Mouse (Mus musculus) splenic B cell, adult 2 months (primary cell): ENCODE measurements at regions not wholly inside any gene's neighbourhood (a gene's known extent, or its start where the extent isn't known, plus 50 kb on each side); places are given as distances from the start of the nearest gene placed in this dataset.

Experiments used
- DNase-seq: peaks from one replicate; pipeline ENCODE4 v3.0.0-alpha.2; 2011; ENCODE audit warnings: low read depth, low spot score
- H3K27me3 ChIP-seq: 2 replicates; pipeline ENCODE4 v1.6.1; 2012; ENCODE audit warnings: mild to moderate bottlenecking, low read length, moderate library complexity, mixed read lengths; ENCODE audit not compliant: control insufficient read depth, poor library complexity, insufficient read depth, severe bottlenecking
- H3K36me3 ChIP-seq: 2 replicates; pipeline ENCODE4 v1.6.1; 2012; ENCODE audit warnings: mild to moderate bottlenecking, low read length, moderate library complexity, mixed read lengths; ENCODE audit not compliant: control insufficient read depth, poor library complexity, insufficient read depth, severe bottlenecking

GRCm38 (mm10) chr12:32553793-32554192 lies 175.3 kb downstream of the Ccdc71l start:
- no peaks in the 10 kb centered on the region for H3K27me3 ChIP-seq
- DNase-seq = no peak

GRCm38 (mm10) chr12:32567777-32568176 lies 189.3 kb downstream of the Ccdc71l start:
- DNase-seq = no peak
- Histone ChIP-seq H3K27me3 (no peaks in the 10 kb centered on the region), H3K36me3 (no peaks in the 10 kb centered on the region)

More at GRCm38 (mm10) chr12:32553793-32554192, 175.3 kb downstream of the Ccdc71l start:
- no peaks in the 10 kb centered on the region for H3K36me3 ChIP-seq

- no peak for DNase-seq
- no peaks in the 10 kb centered on the region for H3K36me3 ChIP-seq
Measured at GRCm38 (mm10) chr12:32581304-32581703, 202.8 kb downstream of the Ccdc71l start.

GRCm38 (mm10) chr12:32602131-32602815 lies 217.1 kb upstream of the Nampt start:
- Histone ChIP-seq H3K36me3 (no peaks in the 10 kb centered on the region), H3K27me3 (no peaks in the 10 kb centered on the region)
- no peak for DNase-seq

More at GRCm38 (mm10) chr12:32581304-32581703, 202.8 kb downstream of the Ccdc71l start:
- no peaks in the 10 kb centered on the region for H3K27me3 ChIP-seq

- DNase-seq = no peak
- no peaks in the 10 kb centered on the region for H3K27me3 ChIP-seq
- no peaks in the 10 kb centered on the region for H3K36me3 ChIP-seq
Measured at GRCm38 (mm10) chr12:32605353-32605752, 214.0 kb upstream of the Nampt start.

GRCm38 (mm10) chr12:32615000-32615399 lies 204.3 kb upstream of the Nampt start:
- no peaks in the 10 kb centered on the region for H3K27me3 ChIP-seq
- DNase-seq = no peak
- H3K36me3 ChIP-seq = no peaks in the 10 kb centered on the region

- DNase-seq = no peak
- Histone ChIP-seq H3K27me3 (no peaks in the 10 kb centered on the region), H3K36me3 (no peaks in the 10 kb centered on the region)
Measured at GRCm38 (mm10) chr12:32616086-32616485, 203.3 kb upstream of the Nampt start.

GRCm38 (mm10) chr12:32617031-32617430 lies 202.3 kb upstream of the Nampt start:
- H3K27me3 ChIP-seq = no peaks in the 10 kb centered on the region
- DNase-seq = no peak

GRCm38 (mm10) chr12:32619830-32620229 lies 199.5 kb upstream of the Nampt start:
- no peaks in the 10 kb centered on the region for H3K36me3 ChIP-seq
- no peaks in the 10 kb centered on the region for H3K27me3 ChIP-seq
- no peak for DNase-seq

More at GRCm38 (mm10) chr12:32617031-32617430, 202.3 kb upstream of the Nampt start:
- no peaks in the 10 kb centered on the region for H3K36me3 ChIP-seq

GRCm38 (mm10) chr12:32621739-32622138 lies 197.6 kb upstream of the Nampt start:
- no peak for DNase-seq
- no peaks in the 10 kb centered on the region for H3K27me3 ChIP-seq
- no peaks in the 10 kb centered on the region for H3K36me3 ChIP-seq

- DNase-seq = no peak
- H3K36me3 ChIP-seq = no peaks in the 10 kb centered on the region
- no peaks in the 10 kb centered on the region for H3K27me3 ChIP-seq
Measured at GRCm38 (mm10) chr12:32628552-32628951, 190.8 kb upstream of the Nampt start.

GRCm38 (mm10) chr12:32632935-32633334 lies 186.4 kb upstream of the Nampt start:
- no peak for DNase-seq
- no peaks in the 10 kb centered on the region for H3K27me3 ChIP-seq
- H3K36me3 ChIP-seq = no peaks in the 10 kb centered on the region

GRCm38 (mm10) chr12:32635055-32635454 lies 184.3 kb upstream of the Nampt start:
- H3K27me3 ChIP-seq = no peaks in the 10 kb centered on the region
- no peaks in the 10 kb centered on the region for H3K36me3 ChIP-seq
- peak; percentile 63 for DNase-seq

- H3K27me3 ChIP-seq = no peaks in the 10 kb centered on the region
- DNase-seq = peak; percentile 77
- no peaks in the 10 kb centered on the region for H3K36me3 ChIP-seq
Measured at GRCm38 (mm10) chr12:32637400-32638100, 181.8 kb upstream of the Nampt start.

GRCm38 (mm10) chr12:32640591-32640990 lies 178.8 kb upstream of the Nampt start:
- DNase-seq = no peak
- no peaks in the 10 kb centered on the region for H3K27me3 ChIP-seq

More at GRCm38 (mm10) chr12:32640591-32640990, 178.8 kb upstream of the Nampt start:
- H3K36me3 ChIP-seq = no peaks in the 10 kb centered on the region
